Mouse (Mus musculus) cortical plate, adult 2 months (tissue): ENCODE results near the gene Ccdc146.

Experiments used
- CTCF ChIP-seq: fragments of 200-500 bp; IDR thresholded peaks from 2 replicates; pipeline ENCODE4 v1.5.1; 2011; ENCODE audit warnings: mild to moderate bottlenecking, control low read depth, low read length; ENCODE audit not compliant: insufficient read depth; ENCODE audit errors: extremely low read depth
- POLR2A ChIP-seq: fragments of 200-500 bp; IDR thresholded peaks from 2 replicates; pipeline ENCODE4 v1.6.1; 2011; ENCODE audit warnings: mild to moderate bottlenecking, low read length, control low read depth; ENCODE audit not compliant: insufficient read depth; ENCODE audit errors: extremely low read depth

DNA sequence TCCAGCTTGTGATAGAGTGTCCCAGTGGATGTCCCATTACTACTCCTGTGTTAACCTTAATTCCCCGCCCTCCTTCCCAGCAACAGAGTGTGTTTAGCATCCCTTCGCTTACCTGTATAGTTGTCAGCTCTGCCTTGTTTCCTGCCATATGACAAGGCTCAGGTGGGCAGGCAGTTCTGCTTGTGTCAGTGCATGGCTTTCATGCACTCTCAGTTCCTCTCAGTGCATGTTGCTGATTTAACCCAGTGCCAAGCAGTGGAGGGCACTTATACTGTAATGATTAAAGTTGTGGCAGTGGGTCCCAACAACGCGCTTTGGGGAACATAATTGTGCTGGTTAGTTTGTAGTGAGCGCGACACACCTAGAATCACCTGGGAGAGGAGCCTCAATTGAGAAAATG is 2.2 kb upstream of the Ccdc146 start:
- TF ChIP-seq CTCF (no peak), POLR2A (no peak)
